Mouse (Mus musculus): ENCODE data around the gene Ppp4c. TPM values are rescaled to one million over a fixed set of nuclear protein-coding genes. Genes with fewer than 3 reads are reported as not detected.
A peak's percentile ranks its signal among the peaks of the same experiment; 100 is the strongest.

Ppp4c gene
- total and polyA plus RNA-seq, 2 experiments from 2014 or later, result 126 to 143 TPM

DNA sequence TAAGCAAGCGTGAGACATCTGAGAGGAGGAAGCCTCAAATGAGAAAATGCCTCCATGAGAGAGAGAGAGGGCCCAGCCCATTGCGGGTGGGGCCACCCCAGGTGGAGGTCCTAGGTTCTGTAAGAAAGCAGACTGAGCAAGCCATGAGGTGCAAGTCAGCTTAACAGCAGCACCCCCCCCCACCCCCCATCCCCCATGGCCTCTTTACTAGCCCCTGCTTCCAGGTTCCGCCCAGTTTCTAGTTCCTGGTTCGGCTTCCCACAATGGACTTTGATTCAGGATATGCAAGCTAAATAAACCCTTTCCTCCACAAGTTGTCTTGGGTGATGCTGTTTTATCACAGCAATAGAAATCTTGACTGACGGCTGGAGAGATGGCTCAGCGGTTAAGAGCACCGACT lies 43.5 kb downstream of the Ppp4c start:
- WGBS, result 82% methylated on average over 7 of the region's 7 CpGs
- no peak for DNase-seq (ENCODE audit: low spot score)

DNA sequence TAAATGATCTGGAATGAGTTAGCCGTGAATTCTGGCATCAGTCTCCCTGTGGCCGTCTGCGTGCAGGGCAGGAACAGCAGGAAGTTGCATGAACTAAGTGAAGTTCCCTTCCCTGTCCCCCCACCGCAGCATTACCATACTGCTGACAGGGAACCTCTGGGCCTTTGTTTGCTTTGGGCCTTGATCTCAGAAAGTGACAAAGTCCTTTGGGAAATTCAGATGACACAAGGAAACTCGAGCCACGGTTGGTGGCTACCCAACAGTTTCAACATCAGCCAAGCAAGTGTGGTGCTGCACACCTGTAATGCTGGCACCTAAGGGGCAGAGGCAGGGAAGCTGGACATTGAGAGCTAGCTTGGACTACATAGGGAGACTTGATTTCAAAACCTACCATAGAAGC lies 45.5 kb downstream of the Ppp4c start:
- 37% methylated on average over 6 of the region's 6 CpGs for WGBS
- no peak for TF ChIP-seq CTCF (IDR thresholded peaks at IDR 0.05; ENCODE audit: low read depth)

More for the DNA sequence above, 43.5 kb downstream of the Ppp4c start:
- H3K9me3 ChIP-seq (ENCODE audit: low read length), result no peaks in the 10 kb centered on the region
- H3K9ac ChIP-seq (replicated peaks; ENCODE audit: low read length), result no peak overlapping the region
- H3K27me3 ChIP-seq (ENCODE audit: insufficient read depth, low read length), result no peaks in the 10 kb centered on the region
- no peaks in the 10 kb centered on the region for H3K4me1 ChIP-seq (ENCODE audit: insufficient read depth, low read length)
- TF ChIP-seq CTCF (IDR thresholded peaks at IDR 0.05; ENCODE audit: low read depth), result no peak
- no peak overlapping the region for H3K4me3 ChIP-seq (ENCODE audit: low read length)
- H3K27ac ChIP-seq, result no peak overlapping the region
- no peaks in the 10 kb centered on the region for H3K36me3 ChIP-seq (ENCODE audit: insufficient read depth, low read length)
- ATAC-seq, result no peak
- H3K4me2 ChIP-seq (ENCODE audit: low read depth, low read length), result no peak overlapping the region

DNA sequence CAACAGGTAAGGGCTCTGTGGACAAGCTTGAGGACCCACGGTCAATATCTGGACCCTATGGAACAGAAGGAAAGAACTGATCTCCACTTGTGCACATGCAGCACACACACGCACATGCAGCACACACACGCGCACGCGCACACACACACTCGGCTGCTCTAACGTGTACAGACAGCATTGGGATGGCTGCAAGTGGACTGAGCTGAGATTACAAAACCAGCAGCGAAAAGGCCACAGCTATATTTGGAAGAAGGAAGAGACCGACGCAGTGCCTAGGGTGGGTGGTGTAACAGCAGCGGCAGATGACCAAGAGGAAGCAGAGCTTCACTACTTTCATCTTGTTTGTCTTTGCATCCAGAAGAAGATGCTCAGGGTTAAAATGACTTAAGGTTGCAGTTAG lies 46.2 kb downstream of the Ppp4c start:
- no peak for ATAC-seq
- no peaks in the 10 kb centered on the region for H3K4me1 ChIP-seq (ENCODE audit: insufficient read depth, low read length)
- H3K4me3 ChIP-seq (ENCODE audit: low read length), result no peak overlapping the region
- no peak overlapping the region for H3K4me2 ChIP-seq (ENCODE audit: low read depth, low read length)
- no peak overlapping the region for H3K27ac ChIP-seq
- no peak for TF ChIP-seq CTCF (IDR thresholded peaks at IDR 0.05; ENCODE audit: low read depth)
- no peaks in the 10 kb centered on the region for H3K27me3 ChIP-seq (ENCODE audit: insufficient read depth, low read length)
- no peak overlapping the region for H3K9ac ChIP-seq (replicated peaks; ENCODE audit: low read length)
- no peaks in the 10 kb centered on the region for H3K36me3 ChIP-seq (ENCODE audit: insufficient read depth, low read length)
- 89% methylated on average over 12 of the region's 12 CpGs for WGBS
- H3K9me3 ChIP-seq (ENCODE audit: low read length), result no peaks in the 10 kb centered on the region
- DNase-seq (ENCODE audit: low spot score), result no peak

More for the DNA sequence above, 45.5 kb downstream of the Ppp4c start:
- Histone ChIP-seq H3K27ac (no peak overlapping the region), H3K4me3 (ENCODE audit: low read length) (no peak overlapping the region), H3K27me3 (ENCODE audit: insufficient read depth, low read length) (no peaks in the 10 kb centered on the region), H3K4me1 (ENCODE audit: insufficient read depth, low read length) (no peaks in the 10 kb centered on the region), H3K9ac (replicated peaks; ENCODE audit: low read length) (no peak overlapping the region), H3K4me2 (ENCODE audit: low read depth, low read length) (no peak overlapping the region), H3K36me3 (ENCODE audit: insufficient read depth, low read length) (no peaks in the 10 kb centered on the region), H3K9me3 (ENCODE audit: low read length) (no peaks in the 10 kb centered on the region)
- DNase-seq (ENCODE audit: low spot score), result no peak
- ATAC-seq, result no peak

- DNase-seq (ENCODE audit: low spot score) (no peak), ATAC-seq (no peak)
- Histone ChIP-seq H3K36me3 (ENCODE audit: insufficient read depth, low read length) (no peaks in the 10 kb centered on the region), H3K9ac (replicated peaks; ENCODE audit: low read length) (no peak overlapping the region), H3K9me3 (ENCODE audit: low read length) (no peaks in the 10 kb centered on the region), H3K4me3 (ENCODE audit: low read length) (no peak overlapping the region), H3K27me3 (ENCODE audit: insufficient read depth, low read length) (no peaks in the 10 kb centered on the region), H3K4me1 (ENCODE audit: insufficient read depth, low read length) (no peaks in the 10 kb centered on the region; the same call in 1 of the 2 replicates), H3K27ac (no peak overlapping the region), H3K4me2 (ENCODE audit: low read depth, low read length) (no peak overlapping the region)
- 91% methylated on average over 13 of the region's 13 CpGs for WGBS
- no peak for TF ChIP-seq CTCF (IDR thresholded peaks at IDR 0.05; ENCODE audit: low read depth)
Measured at GRCm38 (mm10) chr7:126741964-126742482, 50.3 kb downstream of the Ppp4c start.

DNA sequence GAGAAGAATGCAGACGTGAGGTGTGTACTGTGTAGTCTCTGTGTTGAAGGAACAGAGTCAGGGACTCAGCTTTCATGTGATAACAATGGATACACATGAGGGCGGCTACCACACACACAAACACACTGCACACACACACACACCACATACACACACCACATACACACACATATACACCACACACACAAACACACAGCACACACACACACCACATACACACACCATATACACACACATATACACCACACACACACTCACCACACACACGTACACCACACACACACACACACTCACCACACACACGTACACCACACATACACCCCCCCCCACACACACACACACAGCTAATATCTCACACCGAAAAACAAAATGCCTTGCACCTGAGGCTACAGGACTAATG lies 50.8 kb downstream of the Ppp4c start:
- ATAC-seq, result no peak
- TF ChIP-seq CTCF (IDR thresholded peaks at IDR 0.05; ENCODE audit: low read depth), result no peak
- no peak for DNase-seq (ENCODE audit: low spot score)
- Histone ChIP-seq H3K36me3 (ENCODE audit: insufficient read depth, low read length) (no peaks in the 10 kb centered on the region), H3K27ac (no peak overlapping the region), H3K4me1 (ENCODE audit: insufficient read depth, low read length) (no peaks in the 10 kb centered on the region; the same call in 1 of the 2 replicates), H3K27me3 (ENCODE audit: insufficient read depth, low read length) (no peaks in the 10 kb centered on the region), H3K9ac (replicated peaks; ENCODE audit: low read length) (no peak overlapping the region), H3K9me3 (ENCODE audit: low read length) (no peaks in the 10 kb centered on the region), H3K4me2 (ENCODE audit: low read depth, low read length) (no peak overlapping the region), H3K4me3 (ENCODE audit: low read length) (no peak overlapping the region)
- 88% methylated on average over 5 of the region's 5 CpGs for WGBS

DNA sequence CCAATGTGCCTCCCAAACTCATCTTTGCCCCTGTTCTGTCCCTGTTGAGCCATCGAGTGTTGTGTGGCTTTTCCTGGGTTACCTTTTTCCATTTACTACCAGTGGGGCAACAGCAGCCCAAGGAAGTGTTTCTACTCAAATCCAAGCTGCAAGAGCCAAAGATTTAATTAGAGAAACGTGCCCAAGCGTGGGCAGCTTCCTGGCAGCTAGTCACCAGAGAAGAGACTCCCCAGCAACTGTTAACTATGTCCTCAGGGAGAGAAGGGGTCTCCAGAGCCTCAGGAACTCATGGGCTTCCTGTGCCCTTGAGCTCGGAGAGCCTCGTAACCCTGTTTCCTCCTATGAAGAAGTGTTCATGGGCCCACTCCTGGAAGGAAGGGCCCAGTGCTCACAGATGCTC lies 51.3 kb downstream of the Ppp4c start:
- WGBS, result 76% methylated on average over 5 of the region's 5 CpGs
- no peak for ATAC-seq

GRCm38 (mm10) chr7:126740132-126740735 lies 52.1 kb downstream of the Ppp4c start:
- Histone ChIP-seq H3K36me3 (ENCODE audit: insufficient read depth, low read length) (no peaks in the 10 kb centered on the region), H3K27me3 (ENCODE audit: insufficient read depth, low read length) (no peaks in the 10 kb centered on the region), H3K27ac (no peak overlapping the region), H3K4me2 (ENCODE audit: low read depth, low read length) (peak overlapping the region; percentile 27; the same call in 1 of the 2 replicates), H3K9ac (replicated peaks; ENCODE audit: low read length) (no peak overlapping the region), H3K4me1 (ENCODE audit: insufficient read depth, low read length) (no peaks in the 10 kb centered on the region; the same call in 1 of the 2 replicates), H3K9me3 (ENCODE audit: low read length) (no peaks in the 10 kb centered on the region), H3K4me3 (ENCODE audit: low read length) (no peak overlapping the region)
- DNase-seq (ENCODE audit: low spot score), result peak; percentile 13
- peak; percentile 81 for ATAC-seq
- TF ChIP-seq CTCF (IDR thresholded peaks at IDR 0.05; ENCODE audit: low read depth), result no peak
- WGBS, result 55% methylated on average over 13 of the region's 13 CpGs

More for the DNA sequence above, 51.3 kb downstream of the Ppp4c start:
- no peak for TF ChIP-seq CTCF (IDR thresholded peaks at IDR 0.05; ENCODE audit: low read depth)
- no peak for DNase-seq (ENCODE audit: low spot score)
- Histone ChIP-seq H3K4me1 (ENCODE audit: insufficient read depth, low read length) (no peaks in the 10 kb centered on the region; the same call in 1 of the 2 replicates), H3K4me3 (ENCODE audit: low read length) (no peak overlapping the region), H3K9me3 (ENCODE audit: low read length) (no peaks in the 10 kb centered on the region), H3K27me3 (ENCODE audit: insufficient read depth, low read length) (no peaks in the 10 kb centered on the region), H3K4me2 (ENCODE audit: low read depth, low read length) (no peak overlapping the region), H3K36me3 (ENCODE audit: insufficient read depth, low read length) (no peaks in the 10 kb centered on the region), H3K9ac (replicated peaks; ENCODE audit: low read length) (no peak overlapping the region), H3K27ac (no peak overlapping the region)

Data from hindbrain, postnatal 0 days (tissue).